Comparison of ENCODE assay signal across 9 mouse cellular contexts in genomic region chrX:20548011-20548879, GRCm38 (mm10). TPM values are rescaled to one million over a fixed set of nuclear protein-coding genes. Genes with fewer than 3 reads are reported as not detected.
DNase-seq lines count a peak whose midpoint lies in the region; ATAC-seq lines count a peak whose summit lies in the region.
"Had no signal": no experiment of that assay in that cellular context is flagged by ENCODE, and none has a peak within 500 bp of the region (broad histone marks: within the 10 kb centered on the region; RNA-seq: fewer than 3 reads in every experiment).

No protein-coding gene starts in this region.

- peak overlapping the region; percentile 28 for H3K4me3 ChIP-seq in kidney, embryonic 14.5 days (ENCODE audit: low read length)
- H3K4me3 ChIP-seq in liver, embryonic 16.5 days (ENCODE audit: low read depth, low read length) = peak overlapping the region; percentile 17; the same call in 1 of the 2 replicates
- peak overlapping the region; percentile 37 for H3K4me3 ChIP-seq in neural tube, embryonic 15.5 days (replicated peaks)

- no peaks in the 10 kb centered on the region for H3K27me3 ChIP-seq in kidney, embryonic 14.5 days (ENCODE audit: control insufficient read depth, insufficient read depth, low read length)
- H3K27me3 ChIP-seq in liver, embryonic 16.5 days (ENCODE audit: control insufficient read depth, insufficient read depth, low read depth, low read length) = no peaks in the 10 kb centered on the region
- H3K27me3 ChIP-seq in neural tube, embryonic 15.5 days (replicated peaks) = no peaks in the 10 kb centered on the region

- H3K4me1 ChIP-seq in kidney, embryonic 14.5 days (ENCODE audit: control insufficient read depth, insufficient read depth, low read length) = no peaks in the 10 kb centered on the region
- no peaks in the 10 kb centered on the region for H3K4me1 ChIP-seq in liver, embryonic 16.5 days (ENCODE audit: control insufficient read depth, low read depth, low read length)
- no peaks in the 10 kb centered on the region for H3K4me1 ChIP-seq in neural tube, embryonic 15.5 days

- H3K9me3 ChIP-seq in kidney, embryonic 14.5 days (ENCODE audit: control insufficient read depth, low read length) = no peaks in the 10 kb centered on the region
- H3K9me3 ChIP-seq in liver, embryonic 16.5 days (replicated peaks; ENCODE audit: control insufficient read depth, low read length) = no peaks in the 10 kb centered on the region
- H3K9me3 ChIP-seq in neural tube, embryonic 15.5 days (replicated peaks) = no peaks in the 10 kb centered on the region

- peak overlapping the region; percentile 41 for H3K4me2 ChIP-seq in kidney, embryonic 14.5 days (replicated peaks; ENCODE audit: low read depth, low read length)
- H3K4me2 ChIP-seq in liver, embryonic 16.5 days (ENCODE audit: low read depth, low read length) = peak overlapping the region; percentile 41
- H3K4me2 ChIP-seq in neural tube, embryonic 15.5 days = peak overlapping the region; percentile 66

- H3K27ac ChIP-seq in kidney, embryonic 14.5 days (ENCODE audit: low read depth, low read length) = peak overlapping the region; percentile 67; the same call in 1 of the 2 replicates
- peak overlapping the region; percentile 70 for H3K27ac ChIP-seq in liver, embryonic 16.5 days (ENCODE audit: low read length)
- H3K27ac ChIP-seq in neural tube, embryonic 15.5 days (replicated peaks) = no peak overlapping the region

- peak overlapping the region; percentile 53; the same call in 1 of the 2 replicates for H3K9ac ChIP-seq in kidney, embryonic 14.5 days (ENCODE audit: low read depth, low read length)
- H3K9ac ChIP-seq in liver, embryonic 16.5 days (ENCODE audit: low read depth, low read length) = no peak overlapping the region
- H3K9ac ChIP-seq in neural tube, embryonic 15.5 days (replicated peaks) = peak overlapping the region; percentile 44

- WGBS in kidney, embryonic 14.5 days = 30% methylated on average over 24 of the region's 24 CpGs
- WGBS in liver, embryonic 16.5 days (ENCODE audit: insufficient replicate concordance) = 15% methylated on average over 24 of the region's 24 CpGs
- WGBS in neural tube, embryonic 15.5 days = 26% methylated on average over 24 of the region's 24 CpGs

- peak; percentile 3 for DNase-seq in gastrocnemius, postnatal 10 days
- no peak for DNase-seq in gastrocnemius, adult 8-10 months (ENCODE audit: low spot score in 2 of 2)
- peak; percentile 13 for DNase-seq in cerebellum, adult 8-10 months
- DNase-seq in thymus, postnatal 0 days (ENCODE audit: low spot score) = no peak

- peak; percentile 50 for ATAC-seq in granulocyte monocyte progenitor cell, adult 5-6 weeks (replicated peaks; ENCODE audit: poor library complexity, severe bottlenecking)
- peak; percentile 62 for ATAC-seq in kidney, embryonic 14.5 days (ENCODE audit: low FRiP score, low TSS enrichment)
- peak; percentile 77 for ATAC-seq in liver, embryonic 16.5 days (ENCODE audit: low read depth)
- ATAC-seq in neural tube, embryonic 15.5 days (ENCODE audit: low FRiP score) = peak; percentile 75

- H3K36me3 ChIP-seq in kidney, embryonic 14.5 days (ENCODE audit: control insufficient read depth, insufficient read depth, low read length) = no peaks in the 10 kb centered on the region
- H3K36me3 ChIP-seq in liver, embryonic 16.5 days (ENCODE audit: control insufficient read depth, insufficient read depth) = no peaks in the 10 kb centered on the region
- no peaks in the 10 kb centered on the region for H3K36me3 ChIP-seq in neural tube, embryonic 15.5 days

RNA-seq across cellular contexts. Expression of gene Rgn, which starts 1.3 kb away (rescaled TPM):
- under 1 TPM in 1 of 2 experiments, not detected in 1; 0.32 TPM for total RNA-seq in gastrocnemius, postnatal 10 days (2021)
- total RNA-seq in gastrocnemius, adult 8-10 months (2022) = under 1 TPM in 1 of 4 experiments, not detected in 3; 0.46 TPM
- total RNA-seq in granulocyte monocyte progenitor cell, adult 5-6 weeks (2014; fragmentation: Nextera tagmentation) = not detected in 2 replicates
- total RNA-seq in granulocyte monocyte progenitor cell, adult 5-6 weeks (2017) = not detected in 2 replicates
- polyA plus RNA-seq in kidney, embryonic 14.5 days (2014; fragmentation: Nextera tagmentation; extraction: Ambion mirVana) = 5.9 and 6.2 TPM in 2 replicates
- polyA plus RNA-seq in liver, embryonic 16.5 days (2015; fragmentation: Nextera tagmentation; extraction: Ambion mirVana) = 203 and 206 TPM in 2 replicates
- 0.58 and 0.83 TPM in 2 replicates for polyA plus RNA-seq in neural tube, embryonic 15.5 days (2015; fragmentation: Nextera tagmentation; extraction: Ambion mirVana)
- 0.37 and 0.38 TPM in 2 replicates for polyA plus RNA-seq in thymus, postnatal 0 days (2015; fragmentation: Nextera tagmentation; extraction: Ambion mirVana)
- polyA plus RNA-seq: C2C12 had no signal

Comparison
In these comparisons a context has a peak if more than half of its experiments do, and no peak if none do; other contexts are left out.
1. DNase-seq: peak in gastrocnemius, postnatal 10 days (single experiment) and cerebellum, adult 8-10 months (single experiment); none in gastrocnemius, adult 8-10 months (0 of 2) and thymus, postnatal 0 days (single experiment).
2. RNA of gene Rgn, which starts 1.3 kb away (polyA plus RNA-seq): 203 to 206 TPM in liver, embryonic 16.5 days; 5.9 to 6.2 TPM in kidney, embryonic 14.5 days, 0.58 to 0.83 TPM in neural tube, embryonic 15.5 days and 0.37 to 0.38 TPM in thymus, postnatal 0 days; every median in the first group is over 10 times any median in the second.
3. Peak in every context shown above with its lines, with median percentiles within 50 percentile points of each other: ATAC-seq, H3K4me2 ChIP-seq and H3K4me3 ChIP-seq.